Mouse (Mus musculus) ES-E14 (cell line): ENCODE data around the gene Utrn.

ENCODE experiments used
- CHD2 ChIP-seq: IDR thresholded peaks from 2 replicates; pipeline ENCODE4 v1.6.1; 2014; ENCODE audit warnings: mild to moderate bottlenecking, low read depth, low read length, inconsistent platforms
- HCFC1 ChIP-seq: IDR thresholded peaks from 2 replicates; pipeline ENCODE4 v1.6.1; 2012; ENCODE audit warnings: low read length, inconsistent platforms, borderline replicate concordance; ENCODE audit not compliant: insufficient read depth

DNA sequence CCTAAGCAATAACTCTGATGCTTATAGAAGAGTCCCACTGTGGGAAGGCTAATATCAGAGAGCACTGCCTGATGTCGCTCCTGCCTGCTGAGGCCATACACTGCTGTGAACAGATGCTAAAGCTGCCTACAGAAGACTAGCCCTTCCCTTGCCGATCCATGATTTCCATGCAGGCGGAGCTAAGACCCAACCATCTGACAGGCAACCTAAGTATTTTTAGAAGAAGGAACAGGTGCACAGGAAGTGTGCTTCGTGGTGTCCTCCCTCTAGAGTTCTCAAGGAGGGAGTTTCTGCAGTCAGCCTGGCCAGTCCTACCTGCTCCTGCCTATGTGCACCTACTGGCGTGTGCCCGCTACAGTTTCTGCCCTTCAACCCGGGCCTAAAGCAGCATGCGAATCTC is 150.8 kb downstream of the Utrn start:
- no peak for TF ChIP-seq CHD2
- no peak for TF ChIP-seq HCFC1
